Mouse (Mus musculus) CD8-positive naive resting alpha-beta T cell, adult 2 months (primary cell): ENCODE data around the gene Nab1.

ENCODE experiments used
- DNase-seq, 2 experiments: peaks; one replicate each; pipeline ENCODE4 v3.0.0; 2022; ENCODE audit warnings: low read depth in 2 of 2, low spot score in 2 of 2

The Nab1 gene

GRCm38 (mm10) chr1:52474291-52474690, 26.2 kb downstream of the Nab1 start:
- DNase-seq, result no peak

GRCm38 (mm10) chr1:52470811-52471489, 29.5 kb downstream of the Nab1 start:
- no peak for DNase-seq

GRCm38 (mm10) chr1:52470326-52470725, 30.2 kb downstream of the Nab1 start:
- no peak for DNase-seq

GRCm38 (mm10) chr1:52466518-52467120, 33.9 kb downstream of the Nab1 start:
- DNase-seq, result no peak

- no peak for DNase-seq
Observed at GRCm38 (mm10) chr1:52465830-52466229, 34.6 kb downstream of the Nab1 start.

- no peak for DNase-seq
Observed at GRCm38 (mm10) chr1:52465264-52465663, 35.2 kb downstream of the Nab1 start.

- DNase-seq, result no peak
Observed at GRCm38 (mm10) chr1:52463305-52463704, 37.2 kb downstream of the Nab1 start.

GRCm38 (mm10) chr1:52456571-52456970, 43.9 kb downstream of the Nab1 start:
- DNase-seq, result no peak

GRCm38 (mm10) chr1:52454509-52455001, 45.9 kb downstream of the Nab1 start:
- no peak for DNase-seq

- DNase-seq, result no peak
Observed at GRCm38 (mm10) chr1:52451360-52451759, 49.1 kb downstream of the Nab1 start.

- no peak for DNase-seq
Observed at GRCm38 (mm10) chr1:52435856-52436255, 64.6 kb downstream of the Nab1 start.

- DNase-seq, result no peak
Observed at GRCm38 (mm10) chr1:52434085-52434484, 66.4 kb downstream of the Nab1 start.

- no peak for DNase-seq
Observed at GRCm38 (mm10) chr1:52431806-52432205, 68.7 kb downstream of the Nab1 start.

GRCm38 (mm10) chr1:52430606-52431005, 69.9 kb downstream of the Nab1 start:
- DNase-seq, result no peak

GRCm38 (mm10) chr1:52430116-52430515, 70.4 kb downstream of the Nab1 start:
- DNase-seq, result no peak

GRCm38 (mm10) chr1:52427841-52428464, 72.5 kb downstream of the Nab1 start:
- DNase-seq, result no peak

GRCm38 (mm10) chr1:52423846-52424245, 76.6 kb downstream of the Nab1 start:
- no peak for DNase-seq

GRCm38 (mm10) chr1:52423057-52423456, 77.4 kb downstream of the Nab1 start:
- DNase-seq, result no peak

- no peak for DNase-seq
Observed at GRCm38 (mm10) chr1:52422137-52422536, 78.3 kb downstream of the Nab1 start.

GRCm38 (mm10) chr1:52421623-52422022, 78.9 kb downstream of the Nab1 start:
- DNase-seq, result no peak

- no peak for DNase-seq
Observed at GRCm38 (mm10) chr1:52419088-52419819, 81.2 kb downstream of the Nab1 start.
